In the genomic region with DNA sequence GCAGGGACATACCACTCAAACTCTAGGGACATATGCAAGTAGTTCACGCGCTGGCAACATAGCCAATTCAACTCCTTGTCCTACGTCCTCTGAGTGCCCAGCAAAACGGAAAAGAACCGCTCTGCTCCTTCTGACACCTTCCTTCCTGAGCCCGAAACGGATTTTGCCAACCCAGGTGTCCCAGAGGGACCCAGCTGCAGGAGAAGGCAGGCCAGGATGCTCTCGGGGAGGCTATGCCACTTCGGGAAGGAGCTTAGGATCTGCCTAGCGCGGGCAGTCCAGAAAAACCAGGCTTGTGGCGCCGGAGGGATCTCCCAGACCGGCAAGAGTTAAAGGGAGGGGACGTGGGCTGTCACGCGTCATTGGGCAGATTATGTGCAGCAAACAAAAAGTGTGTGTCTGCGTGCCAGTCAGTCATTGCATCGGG, we compare ENCODE assay signal across 8 mouse cellular contexts. TPM values are rescaled to one million over a fixed set of nuclear protein-coding genes. Genes with fewer than 3 reads are reported as not detected.
DNase-seq lines count a peak whose midpoint lies in the region; ATAC-seq lines count a peak whose summit lies in the region.
"Had no signal": no experiment of that assay in that cellular context is flagged by ENCODE, and none has a peak within 500 bp of the region (broad histone marks: within the 10 kb centered on the region; RNA-seq: fewer than 3 reads in every experiment).

No protein-coding gene starts in this region.

- 0 out of 2 replicates have a peak, but pooled peaks cover 8% of the 10 kb centered on the region for H3K4me1 ChIP-seq in lung, embryonic 16.5 days (replicated peaks; ENCODE audit: control insufficient read depth, insufficient read depth, low read length)
- H3K4me1 ChIP-seq in embryonic facial prominence, embryonic 10.5 days = peaks cover 21% of the 10 kb centered on the region
- peaks cover 62% of the 10 kb centered on the region for H3K4me1 ChIP-seq in neural tube, embryonic 13.5 days (replicated peaks)

- WGBS in lung, embryonic 16.5 days = 0% methylated on average over 19 of the region's 19 CpGs
- 1% methylated on average over 19 of the region's 19 CpGs for WGBS in embryonic facial prominence, embryonic 10.5 days
- WGBS in neural tube, embryonic 13.5 days = under 1% methylated on average over 19 of the region's 19 CpGs

- peak overlapping the region; percentile 49 for H3K4me2 ChIP-seq in lung, embryonic 16.5 days (ENCODE audit: low read depth, low read length)
- H3K4me2 ChIP-seq in neural tube, embryonic 13.5 days = peak overlapping the region; percentile 89

- no peak overlapping the region for H3K27ac ChIP-seq in lung, embryonic 16.5 days (ENCODE audit: low read length)
- H3K27ac ChIP-seq in embryonic facial prominence, embryonic 10.5 days (replicated peaks) = no peak overlapping the region
- H3K27ac ChIP-seq in neural tube, embryonic 13.5 days (replicated peaks) = peak overlapping the region; percentile 89

- intact Hi-C loops in gastrocnemius, postnatal 14 days (cut with DNase I; ENCODE audit: low total_unique reads) = no loop called here

- no peaks in the 10 kb centered on the region for H3K9me3 ChIP-seq in lung, embryonic 16.5 days (ENCODE audit: control insufficient read depth, low read length)
- no peaks in the 10 kb centered on the region for H3K9me3 ChIP-seq in embryonic facial prominence, embryonic 10.5 days
- no peaks in the 10 kb centered on the region for H3K9me3 ChIP-seq in neural tube, embryonic 13.5 days

- no peaks in the 10 kb centered on the region for H3K36me3 ChIP-seq in lung, embryonic 16.5 days (ENCODE audit: control insufficient read depth, insufficient read depth, low read length)
- H3K36me3 ChIP-seq in embryonic facial prominence, embryonic 10.5 days (replicated peaks) = no peaks in the 10 kb centered on the region
- H3K36me3 ChIP-seq in neural tube, embryonic 13.5 days = no peaks in the 10 kb centered on the region

- DNase-seq in lung, postnatal 14 days = no peak
- peak; percentile 63 for DNase-seq in embryonic facial prominence, embryonic 10.5 days (ENCODE audit: low spot score)
- DNase-seq in layer of hippocampus, postnatal 36 days = peak; percentile 71 to 72
- no peak for DNase-seq in gastrocnemius, postnatal 14 days
- no peak for DNase-seq in adrenal gland, postnatal 10 days

- ATAC-seq in lung, embryonic 16.5 days (ENCODE audit: low read depth) = no peak
- ATAC-seq in neural tube, embryonic 13.5 days (ENCODE audit: low read depth) = peak; percentile 74

- H3K27me3 ChIP-seq in lung, embryonic 16.5 days (ENCODE audit: control insufficient read depth, insufficient read depth, low read depth, low read length) = peaks cover 70% of the 10 kb centered on the region
- H3K27me3 ChIP-seq in embryonic facial prominence, embryonic 10.5 days (replicated peaks; ENCODE audit: low read depth, poor library complexity, severe bottlenecking) = peaks cover 100% of the 10 kb centered on the region
- H3K27me3 ChIP-seq in neural tube, embryonic 13.5 days = peaks cover 80% of the 10 kb centered on the region

- H3K4me3 ChIP-seq in lung, embryonic 16.5 days (ENCODE audit: low read length) = peak overlapping the region; percentile 43
- H3K4me3 ChIP-seq in embryonic facial prominence, embryonic 10.5 days = peak overlapping the region; percentile 43
- peak overlapping the region; percentile 56 for H3K4me3 ChIP-seq in neural tube, embryonic 13.5 days

- peak overlapping the region; percentile 44; the same call in 1 of the 2 replicates for H3K9ac ChIP-seq in lung, embryonic 16.5 days (ENCODE audit: low read length)
- H3K9ac ChIP-seq in neural tube, embryonic 13.5 days = peak overlapping the region; percentile 81

RNA-seq across cellular contexts. Expression of a gene that starts 13.5 kb away (rescaled TPM):
- 0.79 and 0.87 TPM in 2 replicates for polyA plus RNA-seq in lung, embryonic 16.5 days (2015; fragmentation: Nextera tagmentation; extraction: Ambion mirVana)
- polyA plus RNA-seq in embryonic facial prominence, embryonic 10.5 days (2016; fragmentation: Nextera tagmentation; extraction: Ambion mirVana) = 0.05 and 0.19 TPM in 2 replicates
- total RNA-seq in layer of hippocampus, postnatal 36 days (2021) = 100 to 1,000 TPM in 1 of 2 experiments, 10 to 100 TPM in 1; 88.7 to 101 TPM
- 3.5 and 3.8 TPM in 2 replicates for polyA plus RNA-seq in neural tube, embryonic 13.5 days (2015; fragmentation: Nextera tagmentation; extraction: Ambion mirVana)
- total RNA-seq in gastrocnemius, postnatal 14 days (2021) = 1 to 10 TPM in 1 of 2 experiments, under 1 TPM in 1; 0.80 to 1.1 TPM
- total RNA-seq in adrenal gland, postnatal 10 days (2021) = under 1 TPM; 0.18 to 0.33 TPM
- total RNA-seq: liver, adult 2 months had no signal
- polyA plus RNA-seq: liver, adult 2 months had no signal

Comparison
In these comparisons a context has a peak if more than half of its experiments do, and no peak if none do; other contexts are left out.
1. DNase-seq: peak in embryonic facial prominence, embryonic 10.5 days (single experiment) and layer of hippocampus, postnatal 36 days (2 of 2); none in lung, postnatal 14 days (single experiment), gastrocnemius, postnatal 14 days (single experiment) and adrenal gland, postnatal 10 days (single experiment).
2. RNA of a gene that starts 13.5 kb away (total RNA-seq): 88.7 to 101 TPM in layer of hippocampus, postnatal 36 days; 0.80 to 1.1 TPM in gastrocnemius, postnatal 14 days and 0.18 to 0.33 TPM in adrenal gland, postnatal 10 days; every median in the first group is over 10 times any median in the second.
3. Peak in every context shown above with its lines, with median percentiles within 50 percentile points of each other: H3K4me3 ChIP-seq.